Mouse (Mus musculus): ENCODE results near the gene March4.

The March4 gene

GRCm38 (mm10) chr1:72536611-72537351, at the start of gene March4:
TSS of gene March4 (minus strand) at chr1:72536930.
- DNase-seq (ENCODE audit: low spot score): peak; percentile 16

GRCm38 (mm10) chr1:72585971-72586875, 49.5 kb upstream of the March4 start:
- DNase-seq (ENCODE audit: low spot score): no peak

- DNase-seq (ENCODE audit: low spot score): no peak
These were observed 47.2 kb upstream of the March4 start for GRCm38 (mm10) chr1:72583906-72584305.

- peak; percentile 98 for DNase-seq (ENCODE audit: low spot score)
These were observed 46.4 kb upstream of the March4 start, which contains the start of gene Smarcal1 for GRCm38 (mm10) chr1:72582947-72583731. TSS of gene Smarcal1 (plus strand) at chr1:72583251.

- DNase-seq (ENCODE audit: low spot score): no peak
These were observed 42.1 kb upstream of the March4 start for GRCm38 (mm10) chr1:72578806-72579205.

- no peak for DNase-seq (ENCODE audit: low spot score)
These were observed 41.6 kb upstream of the March4 start for GRCm38 (mm10) chr1:72578351-72578750.

GRCm38 (mm10) chr1:72577481-72577922, 40.8 kb upstream of the March4 start:
- DNase-seq (ENCODE audit: low spot score): no peak

- no peak for DNase-seq (ENCODE audit: low spot score)
These were observed 38.4 kb upstream of the March4 start for GRCm38 (mm10) chr1:72575121-72575520.

- no peak for DNase-seq (ENCODE audit: low spot score)
These were observed 37.9 kb upstream of the March4 start for GRCm38 (mm10) chr1:72574608-72575007.

- DNase-seq (ENCODE audit: low spot score): no peak
These were observed 37.3 kb upstream of the March4 start for GRCm38 (mm10) chr1:72574047-72574446.

GRCm38 (mm10) chr1:72568725-72569124, 32.0 kb upstream of the March4 start:
- DNase-seq (ENCODE audit: low spot score): no peak

- no peak for DNase-seq (ENCODE audit: low spot score)
These were observed 30.3 kb upstream of the March4 start for GRCm38 (mm10) chr1:72567056-72567455.

GRCm38 (mm10) chr1:72564334-72564962, 27.7 kb upstream of the March4 start:
- DNase-seq (ENCODE audit: low spot score): no peak

GRCm38 (mm10) chr1:72558625-72559024, 21.9 kb upstream of the March4 start:
- DNase-seq (ENCODE audit: low spot score): no peak

GRCm38 (mm10) chr1:72556471-72556870, 19.7 kb upstream of the March4 start:
- DNase-seq (ENCODE audit: low spot score): no peak

GRCm38 (mm10) chr1:72550317-72550716, 13.6 kb upstream of the March4 start:
- DNase-seq (ENCODE audit: low spot score): no peak

GRCm38 (mm10) chr1:72538266-72538665, 1.5 kb upstream of the March4 start:
- DNase-seq (ENCODE audit: low spot score): no peak

- DNase-seq (ENCODE audit: low spot score): no peak
These were observed 782 bp downstream of the March4 start for GRCm38 (mm10) chr1:72535725-72536571.

- DNase-seq (ENCODE audit: low spot score): no peak
These were observed 3.3 kb downstream of the March4 start for GRCm38 (mm10) chr1:72533439-72533838.

- DNase-seq (ENCODE audit: low spot score): no peak
These were observed 3.8 kb downstream of the March4 start for GRCm38 (mm10) chr1:72532926-72533325.

All from lung, postnatal 25 days (tissue).